Mouse (Mus musculus) ZHBTc4 (cell line): Measurements from ENCODE around the gene Gm8108.
A peak's percentile ranks its signal among the peaks of the same experiment; 100 is the strongest.
"Not testable (repeated sequence)": the region's sequence is repeated elsewhere in the genome, so short reads cannot be mapped to it uniquely, and the experiment has no call there.

Source experiments
- DNase-seq: peaks from one replicate; pipeline ENCODE4 v3.0.0-alpha.2; 2011; ENCODE audit warnings: low read depth, low spot score

The Gm8108 gene

DNA sequence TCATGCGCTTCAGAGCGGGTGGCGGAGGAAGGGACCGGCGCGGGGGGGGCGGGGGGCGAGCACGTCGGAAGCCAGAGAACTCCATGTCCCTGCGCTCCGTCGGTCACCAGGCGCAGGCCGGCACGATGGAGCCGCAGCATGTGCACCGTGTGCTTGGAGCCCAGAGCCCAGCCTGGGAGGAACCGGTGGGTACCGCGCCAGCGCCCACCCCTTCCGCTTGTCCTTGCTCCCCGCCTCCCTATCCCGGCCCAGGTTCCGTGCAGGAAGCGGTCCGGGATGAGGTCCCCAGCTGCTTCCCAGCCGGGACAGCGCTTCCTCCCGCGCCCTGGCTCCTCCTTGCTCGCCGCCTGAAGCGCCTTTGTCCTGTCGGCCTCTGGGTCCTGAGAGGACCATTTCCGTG, at the start of gene Gm8108:
TSS of gene Gm8108 (plus strand) at position 101 of the 400 bp plus-strand sequence.
- DNase-seq = peak; percentile 30

- DNase-seq = not testable (repeated sequence)
Measured at GRCm38 (mm10) chr14:4083820-4084219, 26.5 kb upstream of the Gm8108 start, which contains the start of gene Gm3115. TSS of gene Gm3115 (plus strand) at chr14:4084120.

DNA sequence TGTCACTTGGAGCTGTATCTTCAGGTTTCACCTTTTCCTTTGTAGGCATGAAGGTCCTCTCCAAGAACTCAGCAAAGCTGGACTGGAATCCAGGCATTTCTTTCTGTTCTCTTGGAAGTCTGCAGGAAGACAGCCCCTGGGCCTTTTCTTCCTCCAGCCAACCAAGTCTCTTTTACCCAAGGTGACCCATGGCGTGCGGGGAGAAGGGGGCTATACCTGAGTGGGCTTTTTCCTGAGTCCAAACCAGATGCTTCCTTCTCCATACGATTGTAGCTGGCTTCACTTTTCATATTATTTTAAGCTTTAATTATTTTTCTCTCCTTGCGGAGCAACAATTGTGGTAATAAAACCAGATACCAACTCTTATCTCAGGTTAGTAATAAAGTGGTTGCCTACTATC, 31.3 kb downstream of the Gm8108 start:
- not testable (repeated sequence) for DNase-seq

GRCm38 (mm10) chr14:4164730-4165129, 54.4 kb downstream of the Gm8108 start, which contains the start of gene Gm3127:
TSS of gene Gm3127 (plus strand) at chr14:4165030.
- not testable (repeated sequence) for DNase-seq

GRCm38 (mm10) chr14:4182030-4182429, 71.7 kb downstream of the Gm8108 start:
- not testable (repeated sequence) for DNase-seq
